Mouse (Mus musculus): ENCODE results near the gene Tent4a. TPM values are rescaled to one million over a fixed set of nuclear protein-coding genes. Genes with fewer than 3 reads are reported as not detected.
A peak's percentile ranks its signal among the peaks of the same experiment; 100 is the strongest.

The Tent4a gene
- polyA plus RNA-seq, 1 experiment from 2014 or later, result 10.4 TPM

DNA sequence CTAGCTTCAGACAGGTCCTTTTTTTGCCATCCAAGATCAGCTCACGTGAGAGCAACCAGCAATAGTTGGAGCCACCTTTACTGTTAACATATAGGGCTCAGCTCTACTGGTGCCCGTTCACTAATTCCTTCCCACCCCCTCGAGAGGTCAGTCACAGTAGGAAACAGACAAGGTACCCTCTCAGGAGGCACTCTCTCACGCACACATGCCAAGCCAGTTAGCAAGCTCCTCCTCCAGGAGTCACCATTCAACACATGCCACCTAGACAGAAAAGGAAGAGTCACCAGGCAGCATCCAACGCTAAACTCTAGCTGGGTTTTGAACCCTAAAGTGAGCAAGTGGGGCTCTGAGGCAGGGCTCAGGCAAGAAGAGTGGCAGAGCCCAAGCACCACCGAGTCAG, 3.0 kb downstream of the Tent4a start:
- Histone ChIP-seq H3K9me3 (ENCODE audit: control insufficient read depth, low read length) (no peaks in the 10 kb centered on the region), H3K36me3 (ENCODE audit: control insufficient read depth, insufficient read depth, low read length) (no peaks in the 10 kb centered on the region), H3K4me3 (ENCODE audit: low read depth, low read length) (peak overlapping the region; percentile 85; the same call in 1 of the 2 replicates), H3K4me2 (ENCODE audit: low read depth, low read length) (peak overlapping the region; percentile 94), H3K27ac (ENCODE audit: low read depth, low read length) (no peak overlapping the region), H3K27me3 (ENCODE audit: control insufficient read depth, insufficient read depth, low read length) (no peaks in the 10 kb centered on the region), H3K9ac (replicated peaks; ENCODE audit: low read depth, low read length) (0 out of 2 replicates have a peak overlapping the region, but pooled peaks have one; percentile 12), H3K4me1 (ENCODE audit: control insufficient read depth, insufficient read depth, low read length) (peaks cover 35% of the 10 kb centered on the region)
- no peak for ATAC-seq (ENCODE audit: low read depth)
- whole genome bisulfite sequencing, result 55% methylated on average over 6 of the region's 6 CpGs

- H3K4me3 ChIP-seq (ENCODE audit: low read depth, low read length), result peak overlapping the region; percentile 85; the same call in 1 of the 2 replicates
- peaks cover 35% of the 10 kb centered on the region for H3K4me1 ChIP-seq (ENCODE audit: control insufficient read depth, insufficient read depth, low read length)
- H3K36me3 ChIP-seq (ENCODE audit: control insufficient read depth, insufficient read depth, low read length), result no peaks in the 10 kb centered on the region
- WGBS, result 83% methylated on average over 6 of the region's 6 CpGs
- ATAC-seq (ENCODE audit: low read depth), result no peak
- H3K27me3 ChIP-seq (ENCODE audit: control insufficient read depth, insufficient read depth, low read length), result no peaks in the 10 kb centered on the region
- H3K4me2 ChIP-seq (ENCODE audit: low read depth, low read length), result peak overlapping the region; percentile 94
- 0 out of 2 replicates have a peak overlapping the region, but pooled peaks have one; percentile 12 for H3K9ac ChIP-seq (replicated peaks; ENCODE audit: low read depth, low read length)
- no peaks in the 10 kb centered on the region for H3K9me3 ChIP-seq (ENCODE audit: control insufficient read depth, low read length)
- no peak overlapping the region for H3K27ac ChIP-seq (ENCODE audit: low read depth, low read length)
Measured at GRCm38 (mm10) chr13:69530951-69531350, 3.5 kb downstream of the Tent4a start.

GRCm38 (mm10) chr13:69530156-69530555, 4.3 kb downstream of the Tent4a start:
- H3K27me3 ChIP-seq (ENCODE audit: control insufficient read depth, insufficient read depth, low read length), result no peaks in the 10 kb centered on the region
- H3K9me3 ChIP-seq (ENCODE audit: control insufficient read depth, low read length), result no peaks in the 10 kb centered on the region
- H3K27ac ChIP-seq (ENCODE audit: low read depth, low read length), result no peak overlapping the region
- no peak for ATAC-seq (ENCODE audit: low read depth)
- 78% methylated on average over 3 of the region's 3 CpGs for WGBS
- no peaks in the 10 kb centered on the region for H3K36me3 ChIP-seq (ENCODE audit: control insufficient read depth, insufficient read depth, low read length)
- H3K4me2 ChIP-seq (ENCODE audit: low read depth, low read length), result 0 out of 2 replicates have a peak overlapping the region, but pooled peaks have one; percentile 11
- no peak overlapping the region for H3K9ac ChIP-seq (replicated peaks; ENCODE audit: low read depth, low read length)
- no peak overlapping the region for H3K4me3 ChIP-seq (ENCODE audit: low read depth, low read length)
- peaks cover 39% of the 10 kb centered on the region for H3K4me1 ChIP-seq (ENCODE audit: control insufficient read depth, insufficient read depth, low read length)

- H3K27me3 ChIP-seq (ENCODE audit: control insufficient read depth, insufficient read depth, low read length), result no peaks in the 10 kb centered on the region
- H3K27ac ChIP-seq (ENCODE audit: low read depth, low read length), result no peak overlapping the region
- 85% methylated on average over 7 of the region's 7 CpGs for WGBS
- peaks cover 51% of the 10 kb centered on the region for H3K4me1 ChIP-seq (ENCODE audit: control insufficient read depth, insufficient read depth, low read length)
- no peaks in the 10 kb centered on the region for H3K9me3 ChIP-seq (ENCODE audit: control insufficient read depth, low read length)
- H3K4me3 ChIP-seq (ENCODE audit: low read depth, low read length), result no peak overlapping the region
- no peak overlapping the region for H3K4me2 ChIP-seq (ENCODE audit: low read depth, low read length)
- H3K9ac ChIP-seq (replicated peaks; ENCODE audit: low read depth, low read length), result no peak overlapping the region
- ATAC-seq (ENCODE audit: low read depth), result no peak
- H3K36me3 ChIP-seq (ENCODE audit: control insufficient read depth, insufficient read depth, low read length), result no peaks in the 10 kb centered on the region
Measured at GRCm38 (mm10) chr13:69528531-69528930, 5.9 kb downstream of the Tent4a start.

GRCm38 (mm10) chr13:69525867-69526266, 8.6 kb downstream of the Tent4a start:
- Histone ChIP-seq H3K4me1 (ENCODE audit: control insufficient read depth, insufficient read depth, low read length) (peaks cover 40% of the 10 kb centered on the region), H3K27ac (ENCODE audit: low read depth, low read length) (no peak overlapping the region), H3K36me3 (ENCODE audit: control insufficient read depth, insufficient read depth, low read length) (no peaks in the 10 kb centered on the region), H3K9ac (replicated peaks; ENCODE audit: low read depth, low read length) (no peak overlapping the region), H3K4me2 (ENCODE audit: low read depth, low read length) (no peak overlapping the region), H3K27me3 (ENCODE audit: control insufficient read depth, insufficient read depth, low read length) (no peaks in the 10 kb centered on the region), H3K4me3 (ENCODE audit: low read depth, low read length) (no peak overlapping the region), H3K9me3 (ENCODE audit: control insufficient read depth, low read length) (no peaks in the 10 kb centered on the region)
- no peak for ATAC-seq (ENCODE audit: low read depth)
- WGBS, result 75% methylated on average over 4 of the region's 4 CpGs

- H3K9ac ChIP-seq (replicated peaks; ENCODE audit: low read depth, low read length), result no peak overlapping the region
- no peaks in the 10 kb centered on the region for H3K9me3 ChIP-seq (ENCODE audit: control insufficient read depth, low read length)
- H3K4me3 ChIP-seq (ENCODE audit: low read depth, low read length), result no peak overlapping the region
- 88% methylated on average over 2 of the region's 2 CpGs for WGBS
- no peak for ATAC-seq (ENCODE audit: low read depth)
- H3K4me1 ChIP-seq (ENCODE audit: control insufficient read depth, insufficient read depth, low read length), result peaks cover 35% of the 10 kb centered on the region
- no peaks in the 10 kb centered on the region for H3K27me3 ChIP-seq (ENCODE audit: control insufficient read depth, insufficient read depth, low read length)
- H3K27ac ChIP-seq (ENCODE audit: low read depth, low read length), result no peak overlapping the region
- H3K36me3 ChIP-seq (ENCODE audit: control insufficient read depth, insufficient read depth, low read length), result no peaks in the 10 kb centered on the region
- no peak overlapping the region for H3K4me2 ChIP-seq (ENCODE audit: low read depth, low read length)
Measured at GRCm38 (mm10) chr13:69524158-69524530, 10.3 kb downstream of the Tent4a start.

DNA sequence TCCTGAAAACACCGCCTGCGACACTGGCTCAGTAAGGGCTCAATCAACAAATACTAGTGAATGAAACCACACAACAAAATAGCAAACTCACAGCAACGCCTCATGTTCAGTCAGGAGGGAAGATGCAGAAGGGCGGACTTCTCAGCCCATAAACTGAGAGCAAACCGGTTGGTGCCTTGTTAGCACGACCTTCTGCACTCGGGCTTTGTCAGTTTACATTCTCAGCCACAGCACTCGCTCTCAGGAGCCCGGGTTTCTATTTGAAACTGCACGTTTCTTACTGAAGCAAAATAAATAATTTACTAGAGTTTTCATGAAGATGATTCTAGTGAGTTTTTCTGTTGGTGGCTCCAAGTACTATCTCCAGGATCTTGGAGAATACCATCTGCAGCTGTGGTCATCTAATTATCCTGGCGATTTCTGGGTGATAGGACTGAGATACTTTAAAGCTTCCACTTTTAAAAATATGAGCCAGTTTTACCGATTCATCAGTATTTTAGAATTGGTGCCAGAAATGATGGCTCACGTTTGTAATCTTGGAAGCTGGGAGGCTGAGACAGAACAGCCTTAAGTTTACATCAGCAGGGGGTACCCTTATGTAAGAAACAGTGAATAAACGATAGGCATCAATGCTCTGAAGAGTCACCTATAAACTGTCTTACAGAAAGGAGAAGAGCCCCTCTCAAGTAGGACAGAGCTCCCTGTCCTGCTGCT, 10.8 kb downstream of the Tent4a start:
- Histone ChIP-seq H3K4me3 (ENCODE audit: low read depth, low read length) (no peak overlapping the region), H3K27ac (ENCODE audit: low read depth, low read length) (no peak overlapping the region), H3K27me3 (ENCODE audit: control insufficient read depth, insufficient read depth, low read length) (no peaks in the 10 kb centered on the region), H3K9me3 (ENCODE audit: control insufficient read depth, low read length) (no peaks in the 10 kb centered on the region), H3K36me3 (ENCODE audit: control insufficient read depth, insufficient read depth, low read length) (no peaks in the 10 kb centered on the region), H3K4me1 (ENCODE audit: control insufficient read depth, insufficient read depth, low read length) (peaks cover 35% of the 10 kb centered on the region), H3K4me2 (ENCODE audit: low read depth, low read length) (no peak overlapping the region), H3K9ac (replicated peaks; ENCODE audit: low read depth, low read length) (no peak overlapping the region)
- no peak for ATAC-seq (ENCODE audit: low read depth)
- WGBS, result 56% methylated on average over 14 of the region's 14 CpGs

DNA sequence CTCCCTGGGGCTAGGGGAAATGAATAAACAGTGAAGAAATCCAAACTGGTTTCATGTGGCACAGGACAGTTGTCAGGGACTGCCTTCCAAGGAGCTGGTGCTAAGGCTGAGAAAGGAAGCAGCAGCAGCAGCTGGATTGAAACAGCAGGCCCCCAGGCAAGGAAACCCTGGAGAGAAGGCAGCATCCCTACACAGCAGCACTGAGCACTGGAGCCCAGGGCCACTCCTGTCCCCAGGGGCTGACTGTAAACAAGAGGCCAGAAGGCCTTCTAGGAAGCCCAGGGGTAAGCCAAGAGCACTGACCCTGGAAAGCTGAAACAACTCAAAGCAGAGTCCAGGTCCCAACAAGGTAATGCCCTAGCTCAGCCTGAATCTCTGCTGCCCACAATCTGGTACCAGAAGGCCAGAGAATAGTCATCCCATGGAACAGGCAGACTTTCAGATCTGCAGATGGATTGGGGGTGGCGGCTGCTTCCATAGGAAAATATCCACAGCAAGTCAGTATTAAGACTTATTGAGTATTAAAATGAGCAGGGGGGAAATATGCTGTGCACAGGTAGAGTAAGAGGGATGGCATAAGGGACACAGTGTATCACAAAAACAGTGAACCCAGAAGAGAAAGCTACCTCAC, 12.1 kb downstream of the Tent4a start:
- H3K4me2 ChIP-seq (ENCODE audit: low read depth, low read length), result no peak overlapping the region
- no peak for ATAC-seq (ENCODE audit: low read depth)
- H3K36me3 ChIP-seq (ENCODE audit: control insufficient read depth, insufficient read depth, low read length), result no peaks in the 10 kb centered on the region
- WGBS, result 97% methylated on average over 1 of the region's 1 CpGs
- no peaks in the 10 kb centered on the region for H3K27me3 ChIP-seq (ENCODE audit: control insufficient read depth, insufficient read depth, low read length)
- no peak overlapping the region for H3K9ac ChIP-seq (replicated peaks; ENCODE audit: low read depth, low read length)
- H3K4me3 ChIP-seq (ENCODE audit: low read depth, low read length), result no peak overlapping the region
- H3K4me1 ChIP-seq (ENCODE audit: control insufficient read depth, insufficient read depth, low read length), result peaks cover 34% of the 10 kb centered on the region
- no peak overlapping the region for H3K27ac ChIP-seq (ENCODE audit: low read depth, low read length)
- H3K9me3 ChIP-seq (ENCODE audit: control insufficient read depth, low read length), result no peaks in the 10 kb centered on the region

DNA sequence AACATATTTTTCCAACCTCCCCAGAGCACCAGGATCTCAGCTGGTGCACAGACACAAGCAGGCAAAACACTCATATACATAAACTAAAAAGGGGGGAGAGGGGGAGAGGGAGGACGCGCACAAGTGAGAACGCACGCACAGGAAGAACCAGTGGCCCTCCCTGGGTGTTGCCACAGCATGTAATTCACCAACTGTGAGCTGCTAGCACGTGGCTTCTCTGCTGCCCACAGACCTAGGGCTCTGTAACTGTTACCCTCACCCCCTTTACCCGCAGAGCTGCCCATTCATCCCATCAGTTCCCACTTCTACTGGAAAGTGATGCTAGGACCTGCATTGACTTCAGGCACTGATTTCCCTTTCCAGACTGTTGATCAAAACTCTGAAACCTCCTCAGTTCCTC, 15.3 kb downstream of the Tent4a start:
- Histone ChIP-seq H3K27ac (ENCODE audit: low read depth, low read length) (no peak overlapping the region), H3K36me3 (ENCODE audit: control insufficient read depth, insufficient read depth, low read length) (no peaks in the 10 kb centered on the region), H3K9ac (replicated peaks; ENCODE audit: low read depth, low read length) (no peak overlapping the region), H3K4me3 (ENCODE audit: low read depth, low read length) (no peak overlapping the region), H3K27me3 (ENCODE audit: control insufficient read depth, insufficient read depth, low read length) (no peaks in the 10 kb centered on the region), H3K4me1 (ENCODE audit: control insufficient read depth, insufficient read depth, low read length) (peaks cover 24% of the 10 kb centered on the region), H3K4me2 (ENCODE audit: low read depth, low read length) (no peak overlapping the region), H3K9me3 (ENCODE audit: control insufficient read depth, low read length) (no peaks in the 10 kb centered on the region)
- WGBS, result 53% methylated on average over 6 of the region's 6 CpGs
- ATAC-seq (ENCODE audit: low read depth), result no peak
